Mouse (Mus musculus): ENCODE data around the gene Timm29.

Timm29 gene

GRCm38 (mm10) chr9:21616232-21616781 is 23.8 kb downstream of the Timm29 start:
- no peak for DNase-seq (ENCODE audit: low spot score)

- DNase-seq (ENCODE audit: low spot score), result no peak
Measured at GRCm38 (mm10) chr9:21617066-21617465, 24.5 kb downstream of the Timm29 start.

GRCm38 (mm10) chr9:21620229-21620628 is 27.7 kb downstream of the Timm29 start:
- DNase-seq (ENCODE audit: low spot score), result no peak

GRCm38 (mm10) chr9:21622676-21623075 is 30.2 kb downstream of the Timm29 start:
- DNase-seq (ENCODE audit: low spot score), result no peak

GRCm38 (mm10) chr9:21625342-21626339 is 33.1 kb downstream of the Timm29 start:
- no peak for DNase-seq (ENCODE audit: low spot score)

- peak; percentile 39 for DNase-seq (ENCODE audit: low spot score)
Measured at GRCm38 (mm10) chr9:21626571-21626970, 34.0 kb downstream of the Timm29 start.

GRCm38 (mm10) chr9:21627145-21627795 is 34.7 kb downstream of the Timm29 start:
- no peak for DNase-seq (ENCODE audit: low spot score)

GRCm38 (mm10) chr9:21630673-21631072 is 38.2 kb downstream of the Timm29 start:
- peak; percentile 62 for DNase-seq (ENCODE audit: low spot score)

GRCm38 (mm10) chr9:21633106-21633505 is 40.6 kb downstream of the Timm29 start:
- no peak for DNase-seq (ENCODE audit: low spot score)

GRCm38 (mm10) chr9:21635639-21636038 is 43.1 kb downstream of the Timm29 start:
- no peak for DNase-seq (ENCODE audit: low spot score)

GRCm38 (mm10) chr9:21639031-21639430 is 46.5 kb downstream of the Timm29 start:
- DNase-seq (ENCODE audit: low spot score), result no peak

All from T-cell, adult 2 months (primary cell).